Mouse (Mus musculus): ENCODE data around the gene Acox3.

Gene Acox3

GRCm38 (mm10) chr5:35648230-35648629 is 65.4 kb downstream of the Acox3 start:
- DNase-seq (ENCODE audit: low read depth, low spot score) = no peak

GRCm38 (mm10) chr5:35652319-35652718 is 69.5 kb downstream of the Acox3 start:
- no peak for DNase-seq (ENCODE audit: low read depth, low spot score)

- DNase-seq (ENCODE audit: low read depth, low spot score) = no peak
These were observed 70.0 kb downstream of the Acox3 start for GRCm38 (mm10) chr5:35652872-35653271.

- no peak for DNase-seq (ENCODE audit: low read depth, low spot score)
These were observed 71.0 kb downstream of the Acox3 start for GRCm38 (mm10) chr5:35653743-35654395.

- no peak for DNase-seq (ENCODE audit: low read depth, low spot score)
These were observed 73.1 kb downstream of the Acox3 start for GRCm38 (mm10) chr5:35655753-35656485.

GRCm38 (mm10) chr5:35659503-35659902 is 76.7 kb downstream of the Acox3 start:
- no peak for DNase-seq (ENCODE audit: low read depth, low spot score)

GRCm38 (mm10) chr5:35661210-35661609 is 78.4 kb downstream of the Acox3 start:
- no peak for DNase-seq (ENCODE audit: low read depth, low spot score)

GRCm38 (mm10) chr5:35662021-35662545 is 79.2 kb downstream of the Acox3 start:
- no peak for DNase-seq (ENCODE audit: low read depth, low spot score)
